Mouse (Mus musculus) ovary, postnatal 10 days (tissue): ENCODE results near the gene Hcrt.
A peak's percentile ranks its signal among the peaks of the same experiment; 100 is the strongest.

Experiments used
- DNase-seq: peaks from one replicate; pipeline ENCODE4 v3.0.0; 2022; ENCODE audit warnings: low spot score

The Hcrt gene

DNA sequence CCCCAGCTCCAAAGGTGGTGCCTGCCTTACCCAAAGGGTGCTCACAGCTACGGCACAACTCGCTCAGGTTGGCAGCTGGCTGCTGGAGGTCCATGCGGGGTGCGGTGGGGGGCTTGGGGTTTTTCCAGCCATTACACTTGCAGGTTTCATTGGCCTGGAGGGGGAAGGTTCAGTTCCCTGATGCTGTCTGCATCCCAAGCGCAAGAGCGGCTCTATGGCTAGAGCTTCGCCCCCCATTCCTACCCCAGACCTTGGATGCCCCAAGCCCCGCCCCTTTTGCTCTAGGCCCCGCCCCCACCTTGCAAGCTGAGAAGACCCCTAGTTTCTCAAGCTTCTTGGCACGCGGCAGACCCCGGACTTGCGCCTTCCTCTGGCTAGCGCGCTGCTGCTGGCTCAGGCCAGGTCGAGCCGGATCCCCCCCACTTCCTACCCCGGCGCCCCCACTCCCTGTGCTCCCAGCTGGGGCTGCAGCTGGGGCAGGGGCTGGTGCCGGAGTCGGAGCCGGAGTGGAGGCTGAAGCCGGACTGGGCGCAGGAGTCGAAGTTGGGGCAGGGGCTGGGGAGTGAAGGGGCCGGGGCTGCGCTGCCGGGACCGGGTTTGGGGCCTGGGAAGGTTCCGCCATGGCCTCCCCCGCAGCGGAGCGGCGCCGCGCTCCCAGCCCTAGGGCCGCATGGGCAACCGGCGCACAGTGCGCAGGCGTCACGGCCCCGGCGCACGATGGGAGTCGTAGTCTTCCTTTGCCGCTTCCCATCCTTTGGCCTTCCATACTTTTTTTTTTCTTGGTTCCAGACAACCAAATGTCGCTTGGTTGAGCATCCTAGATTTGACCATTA is 50.7 kb downstream of the Hcrt start, which contains the start of gene Kat2a:
Gene Kat2a (minus strand): TSS at position 683 of the 833 bp plus-strand sequence.
- DNase-seq = peak; percentile 65
